Mouse (Mus musculus) hindbrain, embryonic 13.5 days (tissue): ENCODE results near the gene Mkln1. TPM values are rescaled to one million over a fixed set of nuclear protein-coding genes. Genes with fewer than 3 reads are reported as not detected.

Experiments used
- ATAC-seq: fragments of 200-750 bp; cut with Nextera tagmentation; 2 replicates; pipeline ENCODE4 v1.8.0; 2017; ENCODE audit warnings: moderate TSS enrichment; ENCODE audit not compliant: low FRiP score
- H3K27ac ChIP-seq: fragments of 300-500 bp; sonication (generic); 2 replicates; pipeline ENCODE4 v1.5.1; 2015; ENCODE audit warnings: inconsistent platforms, mild to moderate bottlenecking, moderate library complexity
- H3K27me3 ChIP-seq: fragments of 300-500 bp; sonication (generic); 2 replicates; pipeline ENCODE4 v1.6.1; 2015; ENCODE audit warnings: mild to moderate bottlenecking, inconsistent platforms
- H3K36me3 ChIP-seq: fragments of 300-500 bp; sonication (generic); 2 replicates; pipeline ENCODE4 v1.6.1; 2015; ENCODE audit warnings: mild to moderate bottlenecking, inconsistent platforms
- H3K4me1 ChIP-seq: fragments of 300-500 bp; sonication (generic); replicated peaks from 2 replicates; pipeline ENCODE4 v1.6.1; 2015; ENCODE audit warnings: inconsistent platforms
- H3K4me2 ChIP-seq: fragments of 300-500 bp; sonication (generic); 2 replicates; pipeline ENCODE4 v1.6.1; 2015; ENCODE audit warnings: inconsistent platforms, mild to moderate bottlenecking, moderate library complexity
- H3K4me3 ChIP-seq: fragments of 300-500 bp; sonication (generic); 2 replicates; pipeline ENCODE4 v1.5.1; 2015; ENCODE audit warnings: mild to moderate bottlenecking, inconsistent platforms
- H3K9ac ChIP-seq: fragments of 300-500 bp; sonication (generic); 2 replicates; pipeline ENCODE4 v1.6.1; 2015; ENCODE audit warnings: mild to moderate bottlenecking, inconsistent platforms
- H3K9me3 ChIP-seq: fragments of 300-500 bp; sonication (generic); 2 replicates; pipeline ENCODE4 v1.6.1; 2016; ENCODE audit warnings: inconsistent platforms
- WGBS: fragments of 180-500 bp; shearing (Covaris S2); methylation state at CpG from one replicate; pipeline ENCODE4 v1.1.7; 2015; 5-methylcytosine and 5-hydroxymethylcytosine counted together
- polyA plus RNA-seq: library from polyadenylated mRNA; unstranded; fragments of >200 nt; fragmentation: Nextera tagmentation; extraction: Ambion mirVana; gene quantifications from 2 replicates; pipeline ENCODE4 v1.2.1, GENCODE M21; 2015

Mkln1 gene
- polyA plus RNA-seq, 1 experiment from 2014 or later, result 156 TPM

GRCm38 (mm10) chr6:31522478-31522877 lies 123.9 kb downstream of the Mkln1 start:
- no peak for ATAC-seq
- Histone ChIP-seq H3K4me1 (peaks cover 29% of the 10 kb centered on the region), H3K36me3 (peaks cover 45% of the 10 kb centered on the region), H3K27ac (0 out of 2 replicates have a peak overlapping the region, but pooled peaks have one; percentile 2), H3K27me3 (no peaks in the 10 kb centered on the region), H3K4me3 (no peak overlapping the region), H3K9ac (no peak overlapping the region), H3K9me3 (no peaks in the 10 kb centered on the region), H3K4me2 (no peak overlapping the region)
- WGBS, result 89% methylated on average over 4 of the region's 4 CpGs

GRCm38 (mm10) chr6:31523039-31523438 lies 124.5 kb downstream of the Mkln1 start:
- Histone ChIP-seq H3K4me3 (no peak overlapping the region), H3K27me3 (no peaks in the 10 kb centered on the region), H3K9ac (no peak overlapping the region), H3K9me3 (no peaks in the 10 kb centered on the region), H3K36me3 (peaks cover 47% of the 10 kb centered on the region), H3K4me2 (no peak overlapping the region), H3K4me1 (peaks cover 24% of the 10 kb centered on the region), H3K27ac (0 out of 2 replicates have a peak overlapping the region, but pooled peaks have one; percentile 2)
- WGBS, result 52% methylated on average over 5 of the region's 5 CpGs
- ATAC-seq, result no peak

GRCm38 (mm10) chr6:31523657-31524056 lies 125.1 kb downstream of the Mkln1 start:
- no peak overlapping the region for H3K27ac ChIP-seq
- H3K27me3 ChIP-seq, result no peaks in the 10 kb centered on the region
- H3K9me3 ChIP-seq, result no peaks in the 10 kb centered on the region
- no peak for ATAC-seq
- H3K4me2 ChIP-seq, result no peak overlapping the region
- peaks cover 53% of the 10 kb centered on the region for H3K36me3 ChIP-seq
- H3K4me1 ChIP-seq, result peaks cover 19% of the 10 kb centered on the region
- 90% methylated on average over 4 of the region's 4 CpGs for WGBS
- H3K4me3 ChIP-seq, result no peak overlapping the region
- no peak overlapping the region for H3K9ac ChIP-seq

GRCm38 (mm10) chr6:31524121-31524520 lies 125.6 kb downstream of the Mkln1 start:
- Histone ChIP-seq H3K9me3 (no peaks in the 10 kb centered on the region), H3K4me1 (peaks cover 19% of the 10 kb centered on the region), H3K9ac (no peak overlapping the region), H3K4me2 (no peak overlapping the region), H3K27ac (no peak overlapping the region), H3K4me3 (no peak overlapping the region), H3K36me3 (peaks cover 54% of the 10 kb centered on the region), H3K27me3 (no peaks in the 10 kb centered on the region)
- ATAC-seq, result no peak
- 96% methylated on average over 13 of the region's 13 CpGs for WGBS

- no peak overlapping the region for H3K4me2 ChIP-seq
- peaks cover 54% of the 10 kb centered on the region for H3K36me3 ChIP-seq
- no peaks in the 10 kb centered on the region for H3K9me3 ChIP-seq
- no peak overlapping the region for H3K27ac ChIP-seq
- no peaks in the 10 kb centered on the region for H3K27me3 ChIP-seq
- H3K9ac ChIP-seq, result no peak overlapping the region
- ATAC-seq, result no peak
- no peak overlapping the region for H3K4me3 ChIP-seq
- H3K4me1 ChIP-seq, result peaks cover 19% of the 10 kb centered on the region
- WGBS, result 95% methylated on average over 8 of the region's 8 CpGs
Measured at GRCm38 (mm10) chr6:31524647-31525046, 126.1 kb downstream of the Mkln1 start.

- Histone ChIP-seq H3K9me3 (no peaks in the 10 kb centered on the region), H3K27me3 (no peaks in the 10 kb centered on the region), H3K9ac (no peak overlapping the region), H3K4me3 (no peak overlapping the region), H3K36me3 (peaks cover 54% of the 10 kb centered on the region), H3K27ac (no peak overlapping the region), H3K4me1 (peaks cover 19% of the 10 kb centered on the region), H3K4me2 (no peak overlapping the region)
- 79% methylated on average over 6 of the region's 6 CpGs for WGBS
- ATAC-seq, result peak; percentile 71
Measured at GRCm38 (mm10) chr6:31525231-31525900, 126.8 kb downstream of the Mkln1 start.

GRCm38 (mm10) chr6:31526929-31527328 lies 128.4 kb downstream of the Mkln1 start:
- Histone ChIP-seq H3K9ac (no peak overlapping the region), H3K4me3 (no peak overlapping the region), H3K27ac (no peak overlapping the region), H3K4me2 (no peak overlapping the region), H3K4me1 (0 out of 2 replicates have a peak, but pooled peaks cover 9% of the 10 kb centered on the region), H3K9me3 (no peaks in the 10 kb centered on the region), H3K27me3 (no peaks in the 10 kb centered on the region), H3K36me3 (peaks cover 54% of the 10 kb centered on the region)
- 94% methylated on average over 5 of the region's 5 CpGs for WGBS
- ATAC-seq, result no peak

GRCm38 (mm10) chr6:31527897-31528296 lies 129.4 kb downstream of the Mkln1 start:
- Histone ChIP-seq H3K4me1 (0 out of 2 replicates have a peak, but pooled peaks cover 7% of the 10 kb centered on the region), H3K36me3 (peaks cover 45% of the 10 kb centered on the region), H3K9ac (no peak overlapping the region), H3K4me3 (no peak overlapping the region), H3K4me2 (no peak overlapping the region), H3K27ac (no peak overlapping the region), H3K9me3 (no peaks in the 10 kb centered on the region), H3K27me3 (no peaks in the 10 kb centered on the region)
- ATAC-seq, result no peak
- WGBS, result 78% methylated on average over 7 of the region's 7 CpGs

GRCm38 (mm10) chr6:31528339-31528738 lies 129.8 kb downstream of the Mkln1 start:
- H3K4me1 ChIP-seq, result 0 out of 2 replicates have a peak, but pooled peaks cover 2% of the 10 kb centered on the region
- WGBS, result 78% methylated on average over 5 of the region's 5 CpGs
- no peak overlapping the region for H3K9ac ChIP-seq
- H3K4me2 ChIP-seq, result no peak overlapping the region
- peaks cover 41% of the 10 kb centered on the region for H3K36me3 ChIP-seq
- no peak overlapping the region for H3K27ac ChIP-seq
- no peaks in the 10 kb centered on the region for H3K27me3 ChIP-seq
- H3K4me3 ChIP-seq, result no peak overlapping the region
- no peak for ATAC-seq
- H3K9me3 ChIP-seq, result no peaks in the 10 kb centered on the region

- Histone ChIP-seq H3K4me2 (no peak overlapping the region), H3K27me3 (no peaks in the 10 kb centered on the region), H3K4me1 (no peaks in the 10 kb centered on the region), H3K27ac (no peak overlapping the region), H3K9ac (no peak overlapping the region), H3K36me3 (peaks cover 8% of the 10 kb centered on the region), H3K4me3 (no peak overlapping the region), H3K9me3 (no peaks in the 10 kb centered on the region)
- no peak for ATAC-seq
- WGBS, result 94% methylated on average over 3 of the region's 3 CpGs
Measured at GRCm38 (mm10) chr6:31531880-31532279, 133.3 kb downstream of the Mkln1 start.

GRCm38 (mm10) chr6:31534705-31535104 lies 136.2 kb downstream of the Mkln1 start:
- Histone ChIP-seq H3K9ac (no peak overlapping the region), H3K27ac (no peak overlapping the region), H3K9me3 (no peaks in the 10 kb centered on the region), H3K4me2 (no peak overlapping the region), H3K27me3 (no peaks in the 10 kb centered on the region), H3K4me3 (no peak overlapping the region), H3K4me1 (no peaks in the 10 kb centered on the region), H3K36me3 (no peaks in the 10 kb centered on the region)
- no peak for ATAC-seq
- WGBS, result 96% methylated on average over 5 of the region's 5 CpGs

- H3K4me2 ChIP-seq, result no peak overlapping the region
- H3K9me3 ChIP-seq, result no peaks in the 10 kb centered on the region
- 0 out of 2 replicates have a peak overlapping the region, but pooled peaks have one; percentile 2 for H3K9ac ChIP-seq
- no peaks in the 10 kb centered on the region for H3K27me3 ChIP-seq
- H3K4me1 ChIP-seq, result no peaks in the 10 kb centered on the region
- ATAC-seq, result no peak
- WGBS, result 90% methylated on average over 4 of the region's 4 CpGs
- H3K36me3 ChIP-seq, result peaks cover 10% of the 10 kb centered on the region
- no peak overlapping the region for H3K27ac ChIP-seq
- H3K4me3 ChIP-seq, result no peak overlapping the region
Measured at GRCm38 (mm10) chr6:31537193-31537592, 138.7 kb downstream of the Mkln1 start.

GRCm38 (mm10) chr6:31538112-31538511 lies 139.6 kb downstream of the Mkln1 start:
- Histone ChIP-seq H3K4me3 (no peak overlapping the region), H3K9me3 (no peaks in the 10 kb centered on the region), H3K36me3 (peaks cover 13% of the 10 kb centered on the region), H3K27me3 (no peaks in the 10 kb centered on the region), H3K4me1 (no peaks in the 10 kb centered on the region), H3K9ac (no peak overlapping the region), H3K27ac (no peak overlapping the region), H3K4me2 (no peak overlapping the region)
- no peak for ATAC-seq
- WGBS, result 95% methylated on average over 1 of the region's 1 CpGs
